Mouse (Mus musculus) stomach, embryonic 14.5 days (tissue): ENCODE data around the gene Grm7. TPM values are rescaled to one million over a fixed set of nuclear protein-coding genes. Genes with fewer than 3 reads are reported as not detected.

Experiments used
- ATAC-seq: fragments of 200-750 bp; cut with Nextera tagmentation; 2 replicates; pipeline ENCODE4 v1.8.0; 2017; ENCODE audit warnings: low read depth, moderate TSS enrichment; ENCODE audit not compliant: insufficient number of reproducible peaks, insufficient read depth, low FRiP score
- H3K27ac ChIP-seq: fragments of 300-500 bp; sonication (generic); 2 replicates; pipeline ENCODE4 v1.5.1; 2014; ENCODE audit warnings: mild to moderate bottlenecking, low read length, moderate library complexity, mixed read lengths
- H3K27me3 ChIP-seq: fragments of 300-500 bp; sonication (generic); 2 replicates; pipeline ENCODE4 v1.6.1; 2014; ENCODE audit warnings: low read length, control low read depth, mixed read lengths; ENCODE audit not compliant: control insufficient read depth, insufficient read depth
- H3K36me3 ChIP-seq: fragments of 300-500 bp; sonication (generic); 2 replicates; pipeline ENCODE4 v1.6.1; 2014; ENCODE audit warnings: mild to moderate bottlenecking, control low read depth, low read length, moderate library complexity, mixed read lengths; ENCODE audit not compliant: control insufficient read depth, insufficient read depth
- H3K4me1 ChIP-seq: fragments of 300-500 bp; sonication (generic); 2 replicates; pipeline ENCODE4 v1.6.1; 2014; ENCODE audit warnings: low read length, control low read depth, mixed read lengths; ENCODE audit not compliant: control insufficient read depth, insufficient read depth
- H3K4me2 ChIP-seq: fragments of 300-500 bp; sonication (generic); replicated peaks from 2 replicates; pipeline ENCODE4 v1.6.1; 2014; ENCODE audit warnings: low read depth, low read length, control low read depth
- H3K4me3 ChIP-seq: fragments of 300-500 bp; sonication (generic); 2 replicates; pipeline ENCODE4 v1.5.1; 2014; ENCODE audit warnings: low read depth, low read length, control low read depth
- H3K9ac ChIP-seq: fragments of 300-500 bp; sonication (generic); replicated peaks from 2 replicates; pipeline ENCODE4 v1.6.1; 2014; ENCODE audit warnings: low read depth, mild to moderate bottlenecking, control low read depth, low read length, moderate library complexity, mixed read lengths
- H3K9me3 ChIP-seq: fragments of 300-500 bp; sonication (generic); 2 replicates; pipeline ENCODE4 v1.6.1; 2016; ENCODE audit warnings: low read depth, low read length, control low read depth; ENCODE audit not compliant: control insufficient read depth
- WGBS: fragments of 180-500 bp; shearing (Covaris S2); extraction: QIAGEN DNeasy Blood & Tissue Kit; methylation state at CpG from one replicate; pipeline ENCODE4 v1.1.7; 2014; 5-methylcytosine and 5-hydroxymethylcytosine counted together
- polyA plus RNA-seq: library from polyadenylated mRNA; unstranded; fragments of >200 nt; fragmentation: Nextera tagmentation; extraction: Ambion mirVana; gene quantifications from 2 replicates; pipeline ENCODE4 v1.2.1, GENCODE M21; 2014

The Grm7 gene
- polyA plus RNA-seq, 1 experiment from 2014 or later: 3.3 TPM

DNA sequence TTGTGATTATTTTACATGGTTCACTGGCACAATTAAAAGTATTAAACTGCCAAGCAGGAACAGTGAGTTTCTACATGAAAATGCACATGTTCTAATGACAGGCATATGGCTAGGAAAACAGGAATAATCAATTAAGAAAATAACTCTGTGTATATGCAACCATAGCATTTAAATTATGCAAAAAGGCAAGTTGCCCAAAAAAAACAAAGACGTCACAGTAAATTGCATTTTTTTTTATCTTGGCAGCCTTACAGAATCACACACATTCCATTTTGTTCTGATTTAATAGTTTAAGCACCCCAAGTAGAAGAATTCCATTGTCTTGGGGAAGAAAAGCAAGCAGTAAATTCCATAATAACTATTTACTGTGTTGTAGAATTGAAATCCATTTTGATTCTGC is 716.3 kb downstream of the Grm7 start:
- Histone ChIP-seq H3K27me3 (no peaks in the 10 kb centered on the region), H3K4me2 (no peak overlapping the region), H3K4me1 (no peaks in the 10 kb centered on the region), H3K4me3 (no peak overlapping the region), H3K36me3 (no peaks in the 10 kb centered on the region), H3K27ac (no peak overlapping the region), H3K9ac (no peak overlapping the region), H3K9me3 (no peaks in the 10 kb centered on the region)
- no peak for ATAC-seq
- 59% methylated on average over 1 of the region's 1 CpGs for WGBS

DNA sequence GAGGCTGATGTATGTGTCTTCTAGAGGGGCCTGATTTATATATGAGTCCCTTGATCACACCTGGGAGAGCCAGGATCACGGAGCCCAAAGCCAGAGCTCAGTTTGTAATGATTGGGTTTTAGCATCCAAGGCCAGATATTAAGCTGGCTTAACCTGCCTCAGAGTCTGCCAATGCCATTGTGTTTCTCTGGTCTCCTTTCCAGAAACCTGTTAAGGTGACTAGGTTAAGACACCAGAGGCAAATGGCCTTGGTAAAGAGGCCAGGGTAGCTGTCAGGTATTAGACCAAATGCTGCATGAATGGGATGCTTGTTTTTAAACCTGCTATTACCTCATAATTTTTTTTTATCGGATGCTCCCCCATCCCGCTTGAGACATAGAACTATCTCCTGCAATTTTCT is 722.7 kb downstream of the Grm7 start:
- Histone ChIP-seq H3K9ac (no peak overlapping the region), H3K4me1 (no peaks in the 10 kb centered on the region), H3K36me3 (no peaks in the 10 kb centered on the region), H3K27ac (no peak overlapping the region), H3K9me3 (no peaks in the 10 kb centered on the region), H3K4me2 (no peak overlapping the region), H3K4me3 (no peak overlapping the region), H3K27me3 (no peaks in the 10 kb centered on the region)
- ATAC-seq: no peak
- WGBS: 79% methylated on average over 3 of the region's 3 CpGs

DNA sequence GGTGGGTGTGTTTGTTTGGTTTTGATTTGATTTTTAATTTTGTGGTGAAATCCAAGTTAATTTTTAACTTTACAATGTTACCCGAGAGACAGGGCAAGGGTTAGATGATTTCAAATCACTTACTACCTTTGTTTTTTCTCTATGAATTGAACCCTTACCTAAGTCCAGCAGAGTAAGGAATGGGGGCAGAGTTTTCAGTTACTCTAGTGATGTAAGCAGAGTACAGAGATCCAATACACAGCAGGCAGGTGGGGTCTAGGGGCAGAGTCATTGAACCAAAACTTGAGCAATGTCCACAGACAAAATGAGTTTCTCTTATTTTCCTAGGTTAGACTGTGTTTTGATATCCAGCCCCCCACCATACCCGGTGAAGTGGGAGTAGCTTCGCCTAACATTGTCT is 723.2 kb downstream of the Grm7 start:
- no peak overlapping the region for H3K9ac ChIP-seq
- H3K4me1 ChIP-seq: no peaks in the 10 kb centered on the region
- WGBS: 71% methylated on average over 3 of the region's 3 CpGs
- no peak overlapping the region for H3K4me2 ChIP-seq
- no peak overlapping the region for H3K27ac ChIP-seq
- H3K9me3 ChIP-seq: no peaks in the 10 kb centered on the region
- H3K36me3 ChIP-seq: no peaks in the 10 kb centered on the region
- H3K27me3 ChIP-seq: no peaks in the 10 kb centered on the region
- ATAC-seq: no peak
- H3K4me3 ChIP-seq: no peak overlapping the region

DNA sequence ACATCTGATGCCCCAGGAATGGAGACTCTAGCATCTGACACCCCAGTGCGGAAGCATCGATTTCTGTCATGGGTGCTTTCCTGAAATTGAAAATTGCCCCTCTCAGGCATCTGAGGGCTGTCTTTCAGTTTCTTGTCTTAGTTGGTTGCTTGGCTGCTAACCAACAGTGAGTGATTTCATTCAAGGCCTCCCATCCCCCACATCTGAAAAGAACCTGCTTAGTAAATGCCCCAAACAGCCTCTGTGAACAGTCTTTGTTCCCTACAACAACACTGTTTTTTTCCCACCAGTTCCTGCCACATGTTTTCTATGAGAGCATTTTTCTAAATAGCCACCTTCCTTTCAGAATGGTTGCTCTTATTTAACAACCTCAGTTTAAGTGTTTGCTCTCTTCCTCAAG is 723.6 kb downstream of the Grm7 start:
- Histone ChIP-seq H3K4me1 (no peaks in the 10 kb centered on the region), H3K4me2 (no peak overlapping the region), H3K27ac (no peak overlapping the region), H3K36me3 (no peaks in the 10 kb centered on the region), H3K9me3 (no peaks in the 10 kb centered on the region), H3K27me3 (no peaks in the 10 kb centered on the region), H3K4me3 (no peak overlapping the region), H3K9ac (no peak overlapping the region)
- 91% methylated on average over 2 of the region's 2 CpGs for WGBS
- no peak for ATAC-seq

DNA sequence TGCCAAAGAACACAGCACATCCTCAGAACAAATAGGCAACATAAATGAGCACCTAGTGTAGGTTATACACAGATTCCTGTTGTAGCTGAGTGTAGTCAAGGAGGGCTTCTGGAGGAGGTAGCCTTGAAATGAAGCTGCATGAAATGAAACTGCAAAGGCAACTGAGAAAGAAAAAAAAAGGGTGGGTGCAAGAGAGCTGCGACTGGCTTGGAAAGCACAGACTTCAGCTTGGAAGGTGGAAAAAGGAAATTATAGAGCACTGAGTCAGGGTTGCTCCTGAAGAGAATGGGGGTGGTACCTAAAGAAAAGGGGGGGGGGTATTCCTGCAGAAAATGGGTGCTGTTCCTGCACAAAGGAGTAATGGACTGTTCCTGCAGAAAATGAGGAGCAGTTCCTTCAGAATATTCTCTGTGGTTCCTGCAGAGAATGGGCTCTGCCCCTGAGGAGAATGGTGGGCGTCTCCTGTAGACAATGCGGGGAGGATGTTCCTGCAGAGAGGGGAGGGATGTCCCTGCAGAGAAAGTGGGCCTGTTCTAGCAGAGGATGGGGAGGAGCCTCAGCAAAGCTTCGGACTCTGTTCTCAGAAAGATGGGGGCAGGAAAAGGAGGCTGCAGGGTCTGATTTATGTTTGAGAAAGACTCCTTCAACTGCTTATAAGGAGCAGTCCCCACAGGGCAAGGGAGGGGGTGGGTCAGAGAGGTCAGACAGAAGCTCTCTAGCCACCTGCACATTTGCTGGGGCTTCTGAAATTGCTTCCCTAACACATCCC is 726.4 kb downstream of the Grm7 start:
- H3K9me3 ChIP-seq: no peaks in the 10 kb centered on the region
- 18% methylated on average over 4 of the region's 4 CpGs for WGBS
- H3K27ac ChIP-seq: no peak overlapping the region
- no peaks in the 10 kb centered on the region for H3K4me1 ChIP-seq
- no peaks in the 10 kb centered on the region for H3K36me3 ChIP-seq
- no peak overlapping the region for H3K9ac ChIP-seq
- 0 out of 2 replicates have a peak, but pooled peaks have one; percentile 14 for ATAC-seq
- H3K27me3 ChIP-seq: no peaks in the 10 kb centered on the region
- H3K4me2 ChIP-seq: no peak overlapping the region
- no peak overlapping the region for H3K4me3 ChIP-seq

DNA sequence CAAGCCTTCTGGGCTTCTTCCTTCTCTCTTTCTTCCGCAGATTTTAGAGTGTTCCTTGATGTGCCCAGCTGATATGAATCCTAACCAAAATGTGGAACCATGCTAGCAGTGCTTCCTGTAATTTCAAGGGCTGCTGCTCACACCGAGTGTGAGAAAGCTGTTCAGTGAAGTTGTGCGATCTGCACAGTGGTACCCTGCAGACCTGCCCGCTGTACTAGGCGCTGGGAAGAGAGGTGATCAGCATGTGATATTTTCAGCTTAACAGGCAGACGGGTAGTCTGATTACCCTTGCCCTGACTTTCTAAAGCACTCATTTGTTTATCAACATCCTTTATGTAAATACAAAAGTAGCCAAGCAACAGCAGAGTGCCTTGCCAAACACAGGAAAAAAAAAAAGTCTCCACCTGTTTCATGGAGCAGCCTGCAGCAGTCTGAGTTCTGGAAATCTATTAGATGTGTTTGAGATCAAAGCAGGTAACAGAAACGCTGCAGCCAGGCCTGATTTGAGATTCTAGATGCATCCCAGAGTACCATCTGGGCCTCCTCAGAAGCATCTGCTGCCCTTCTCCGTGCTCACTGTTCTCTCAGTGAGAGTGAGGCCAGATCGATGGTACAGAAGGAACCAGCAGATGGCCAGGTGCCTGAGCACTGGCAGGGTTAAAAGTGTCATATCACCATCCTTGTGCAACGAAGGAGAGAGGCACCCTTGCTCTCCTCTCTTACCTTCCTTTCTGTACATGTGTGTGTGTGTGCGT is 727.4 kb downstream of the Grm7 start:
- Histone ChIP-seq H3K27ac (no peak overlapping the region), H3K9ac (no peak overlapping the region), H3K27me3 (no peaks in the 10 kb centered on the region), H3K4me3 (no peak overlapping the region), H3K36me3 (no peaks in the 10 kb centered on the region), H3K9me3 (no peaks in the 10 kb centered on the region), H3K4me2 (no peak overlapping the region), H3K4me1 (no peaks in the 10 kb centered on the region)
- no peak for ATAC-seq
- WGBS: 38% methylated on average over 11 of the region's 11 CpGs

- Histone ChIP-seq H3K27me3 (no peaks in the 10 kb centered on the region), H3K27ac (no peak overlapping the region), H3K4me2 (no peak overlapping the region), H3K4me3 (no peak overlapping the region), H3K9me3 (no peaks in the 10 kb centered on the region), H3K4me1 (no peaks in the 10 kb centered on the region), H3K36me3 (no peaks in the 10 kb centered on the region), H3K9ac (no peak overlapping the region)
- 77% methylated on average over 2 of the region's 2 CpGs for WGBS
- ATAC-seq: no peak
Measured at GRCm38 (mm10) chr6:111380710-111381109, 735.3 kb downstream of the Grm7 start.

DNA sequence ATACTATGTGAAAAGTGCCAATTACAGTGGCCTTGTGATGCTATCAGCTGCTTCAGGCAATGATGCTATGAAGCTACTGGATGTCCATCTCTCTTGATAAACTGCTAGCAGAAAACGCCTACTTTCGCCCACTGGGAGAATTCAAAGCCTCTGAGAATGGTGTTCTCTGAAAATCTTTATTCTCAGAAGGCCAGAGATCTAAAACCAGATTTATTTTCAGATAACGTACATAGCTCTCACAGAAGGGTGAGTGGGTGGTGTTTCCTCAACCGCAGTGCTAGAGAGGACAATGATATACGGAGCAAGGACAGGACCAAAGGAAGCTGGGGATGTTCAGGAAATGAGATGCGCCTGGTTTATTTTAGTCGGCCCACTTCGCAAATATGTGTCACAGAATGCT is 763.4 kb downstream of the Grm7 start:
- 83% methylated on average over 8 of the region's 8 CpGs for WGBS
- no peak overlapping the region for H3K9ac ChIP-seq
- no peaks in the 10 kb centered on the region for H3K4me1 ChIP-seq
- H3K4me2 ChIP-seq: no peak overlapping the region
- no peak overlapping the region for H3K27ac ChIP-seq
- no peaks in the 10 kb centered on the region for H3K36me3 ChIP-seq
- no peaks in the 10 kb centered on the region for H3K9me3 ChIP-seq
- ATAC-seq: no peak
- no peak overlapping the region for H3K4me3 ChIP-seq
- H3K27me3 ChIP-seq: no peaks in the 10 kb centered on the region
